Mouse (Mus musculus): ENCODE measurements around the gene Ccs. TPM values are rescaled to one million over a fixed set of nuclear protein-coding genes. Genes with fewer than 3 reads are reported as not detected.

Gene Ccs
- total and polyA plus RNA-seq, 3 experiments = 23.1 to 28.5 (median 27.3) TPM

DNA sequence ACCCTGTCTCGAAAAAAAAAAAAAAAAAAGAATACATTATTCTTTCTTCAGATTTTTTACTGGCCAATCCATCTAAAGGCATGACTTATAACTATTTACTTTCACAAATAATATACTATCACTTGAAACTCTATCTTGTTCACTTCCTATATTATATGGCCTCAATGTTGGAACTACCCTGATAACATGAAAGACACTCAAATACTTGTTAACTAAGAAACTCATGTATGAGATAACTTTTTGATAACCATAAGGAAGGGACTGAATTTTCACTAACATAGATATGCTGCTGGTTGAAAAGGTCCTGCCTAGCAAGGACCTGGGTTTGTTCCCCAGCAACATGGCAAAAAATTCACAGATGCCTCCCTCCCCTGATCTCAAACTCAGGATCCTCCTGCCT lies 43.2 kb downstream of the Ccs start:
- Histone ChIP-seq H3K9ac (ENCODE audit: low read depth, low read length) (no peak overlapping the region), H3K4me3 (no peak overlapping the region), H3K27ac (no peak overlapping the region), H3K4me1 (ENCODE audit: control insufficient read depth, insufficient read depth, low read length) (peaks cover 1% of the 10 kb centered on the region), H3K36me3 (ENCODE audit: control insufficient read depth, insufficient read depth, low read length) (peaks cover 12% of the 10 kb centered on the region), H3K27me3 (ENCODE audit: control insufficient read depth, insufficient read depth, low read length) (no peaks in the 10 kb centered on the region), H3K79me2 (replicated peaks; ENCODE audit: control insufficient read depth, insufficient read depth, low read length) (peaks cover 5% of the 10 kb centered on the region)
- no peak for TF ChIP-seq CTCF (IDR thresholded peaks at IDR 0.05)
- TF ChIP-seq POLR2A (IDR thresholded peaks at IDR 0.05; ENCODE audit: insufficient read depth, low read depth, low read length) = no peak
- TF ChIP-seq EP300 (IDR thresholded peaks at IDR 0.05; ENCODE audit: insufficient read depth, low read depth, low read length) = no peak
- 84% methylated on average over 1 of the region's 1 CpGs for WGBS
- intact Hi-C loops (cut with DNase I) = loop anchor here (2.0 kb wide), 1 partner anchor 13 kb away; no protein-coding TSS in a partner anchor
- no peak for DNase-seq

- DNase-seq = peak; percentile 93 to 98
- Histone ChIP-seq H3K36me3 (ENCODE audit: control insufficient read depth, insufficient read depth, low read length) (peaks cover 27% of the 10 kb centered on the region), H3K27ac (peak within 1 kb of the TSS; percentile 84), H3K4me3 (peak within 1 kb of the TSS; percentile 97), H3K9ac (ENCODE audit: low read depth, low read length) (peak within 1 kb of the TSS; percentile 60), H3K4me1 (ENCODE audit: control insufficient read depth, insufficient read depth, low read length) (peaks cover 4% of the 10 kb centered on the region), H3K79me2 (replicated peaks; ENCODE audit: control insufficient read depth, insufficient read depth, low read length) (peaks cover 8% of the 10 kb centered on the region), H3K27me3 (ENCODE audit: control insufficient read depth, insufficient read depth, low read length) (no peaks in the 10 kb centered on the region)
- under 1% methylated on average over 31 of the region's 31 CpGs for WGBS
- TF ChIP-seq EP300 (IDR thresholded peaks at IDR 0.05; ENCODE audit: insufficient read depth, low read depth, low read length) (no peak), POLR2A (IDR thresholded peaks at IDR 0.05; ENCODE audit: insufficient read depth, low read depth, low read length) (peak; percentile 86; the same call in 1 of the 2 replicates)
- intact Hi-C loops (cut with DNase I) = loop anchor here (2.0 to 5.0 kb wide), 2 partner anchors 15 to 37 kb away; partner anchors contain the start of gene Rbm4b
Observed at GRCm38 (mm10) chr19:4793831-4794422, 45.2 kb downstream of the Ccs start, which contains the start of gene Rbm4. Rbm4 (minus strand) TSS chr19:4793901.

DNA sequence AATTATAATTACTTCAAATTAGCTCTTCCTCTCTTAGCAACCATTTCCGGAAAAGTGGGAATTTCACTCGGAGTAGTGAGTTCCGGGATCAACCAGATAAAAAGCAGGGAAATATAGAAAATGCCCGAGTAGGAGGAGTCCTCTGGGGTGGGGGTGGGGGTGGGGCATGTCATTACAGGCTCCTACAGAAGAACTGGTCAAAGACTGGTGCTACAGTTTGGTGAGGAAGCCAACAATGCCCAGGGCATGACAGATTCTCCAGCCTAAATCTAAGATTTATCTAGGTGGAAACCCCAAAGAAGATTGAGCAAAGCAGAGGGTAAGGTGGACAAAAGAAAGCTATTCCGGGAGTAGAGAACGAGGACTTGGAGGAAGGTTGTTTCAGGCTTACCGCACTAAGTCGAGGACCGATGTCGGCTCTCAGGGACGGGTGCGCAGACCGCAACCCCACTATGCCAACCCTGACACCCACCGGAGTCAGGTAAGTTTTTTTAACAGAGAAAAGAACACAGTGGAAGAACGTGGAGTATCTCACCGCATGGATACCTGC lies 45.8 kb downstream of the Ccs start:
- WGBS = under 1% methylated on average over 16 of the region's 16 CpGs
- peaks cover 31% of the 10 kb centered on the region for H3K36me3 ChIP-seq (ENCODE audit: control insufficient read depth, insufficient read depth, low read length)

DNA sequence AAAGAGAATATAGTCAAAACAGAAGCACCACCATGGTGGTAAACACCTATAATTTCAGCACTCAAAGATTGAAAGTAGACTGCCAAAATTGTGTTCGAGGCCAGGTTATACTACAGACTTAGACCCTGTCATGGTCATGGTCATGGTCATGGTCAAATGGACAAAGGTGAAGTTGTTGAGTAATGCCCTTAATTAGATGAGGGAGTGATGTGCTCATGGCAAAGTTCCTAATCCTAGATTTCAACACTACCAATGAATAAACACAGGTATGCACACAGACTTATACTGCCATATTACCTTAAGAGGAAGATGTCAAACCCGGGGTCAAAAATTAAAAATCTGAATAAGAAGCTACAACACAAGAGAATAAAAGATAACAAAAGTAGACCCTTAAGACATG lies 52.8 kb downstream of the Ccs start:
- 91% methylated on average over 2 of the region's 2 CpGs for WGBS
- Histone ChIP-seq H3K79me2 (replicated peaks; ENCODE audit: control insufficient read depth, insufficient read depth, low read length) (peaks cover 16% of the 10 kb centered on the region), H3K9ac (ENCODE audit: low read depth, low read length) (no peak overlapping the region), H3K4me3 (no peak overlapping the region), H3K4me1 (ENCODE audit: control insufficient read depth, insufficient read depth, low read length) (peaks cover 8% of the 10 kb centered on the region), H3K36me3 (ENCODE audit: control insufficient read depth, insufficient read depth, low read length) (peaks cover 70% of the 10 kb centered on the region), H3K27me3 (ENCODE audit: control insufficient read depth, insufficient read depth, low read length) (no peaks in the 10 kb centered on the region), H3K27ac (no peak overlapping the region)
- no peak for TF ChIP-seq POLR2A (IDR thresholded peaks at IDR 0.05; ENCODE audit: insufficient read depth, low read depth, low read length)
- no peak for DNase-seq
- intact Hi-C loops (cut with DNase I) = no loop called here

More for the DNA sequence above, 45.8 kb downstream of the Ccs start:
- Histone ChIP-seq H3K9ac (ENCODE audit: low read depth, low read length) (peak overlapping the region; percentile 60), H3K4me3 (peak overlapping the region; percentile 97), H3K27ac (peak overlapping the region; percentile 84), H3K79me2 (replicated peaks; ENCODE audit: control insufficient read depth, insufficient read depth, low read length) (peaks cover 8% of the 10 kb centered on the region), H3K27me3 (ENCODE audit: control insufficient read depth, insufficient read depth, low read length) (no peaks in the 10 kb centered on the region), H3K4me1 (ENCODE audit: control insufficient read depth, insufficient read depth, low read length) (peaks cover 4% of the 10 kb centered on the region)
- intact Hi-C loops (cut with DNase I) = loop anchor here (5.0 kb wide), 1 partner anchor 36 kb away; the partner anchor contains the start of gene Rbm4b
- DNase-seq = no peak
- no peak; the same call in 1 of the 2 replicates for TF ChIP-seq POLR2A (IDR thresholded peaks at IDR 0.05; ENCODE audit: insufficient read depth, low read depth, low read length)
- TF ChIP-seq CTCF (IDR thresholded peaks at IDR 0.05) = no peak

DNA sequence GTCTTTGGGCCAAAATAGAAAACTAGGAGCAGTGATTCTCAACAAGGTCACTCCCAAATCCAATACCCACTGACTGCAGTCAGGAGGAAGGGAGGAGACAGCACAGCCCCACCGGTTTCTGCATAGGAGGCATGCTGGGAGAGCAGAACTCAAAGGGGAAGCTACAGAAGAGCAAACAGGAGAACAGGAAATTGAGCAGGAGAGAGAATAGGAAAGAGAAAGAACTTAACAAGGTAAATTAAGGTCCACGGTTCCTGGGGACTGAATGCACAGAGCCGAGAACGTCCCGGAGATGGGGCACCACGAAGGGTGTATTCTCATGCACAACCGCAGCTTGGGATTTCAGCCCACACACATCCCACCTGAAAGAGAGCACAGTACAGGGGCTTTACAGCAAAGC lies 53.9 kb downstream of the Ccs start:
- no peak for DNase-seq
- Histone ChIP-seq H3K4me1 (ENCODE audit: control insufficient read depth, insufficient read depth, low read length) (peaks cover 10% of the 10 kb centered on the region), H3K27me3 (ENCODE audit: control insufficient read depth, insufficient read depth, low read length) (no peaks in the 10 kb centered on the region), H3K27ac (no peak overlapping the region), H3K9ac (ENCODE audit: low read depth, low read length) (no peak overlapping the region), H3K79me2 (replicated peaks; ENCODE audit: control insufficient read depth, insufficient read depth, low read length) (peaks cover 14% of the 10 kb centered on the region), H3K36me3 (ENCODE audit: control insufficient read depth, insufficient read depth, low read length) (peaks cover 68% of the 10 kb centered on the region), H3K4me3 (no peak overlapping the region)
- WGBS = 65% methylated on average over 7 of the region's 7 CpGs
- intact Hi-C loops (cut with DNase I) = no loop called here
- TF ChIP-seq EP300 (IDR thresholded peaks at IDR 0.05; ENCODE audit: insufficient read depth, low read depth, low read length) = no peak
- TF ChIP-seq CTCF (IDR thresholded peaks at IDR 0.05) = no peak
- no peak for TF ChIP-seq POLR2A (IDR thresholded peaks at IDR 0.05; ENCODE audit: insufficient read depth, low read depth, low read length)

DNA sequence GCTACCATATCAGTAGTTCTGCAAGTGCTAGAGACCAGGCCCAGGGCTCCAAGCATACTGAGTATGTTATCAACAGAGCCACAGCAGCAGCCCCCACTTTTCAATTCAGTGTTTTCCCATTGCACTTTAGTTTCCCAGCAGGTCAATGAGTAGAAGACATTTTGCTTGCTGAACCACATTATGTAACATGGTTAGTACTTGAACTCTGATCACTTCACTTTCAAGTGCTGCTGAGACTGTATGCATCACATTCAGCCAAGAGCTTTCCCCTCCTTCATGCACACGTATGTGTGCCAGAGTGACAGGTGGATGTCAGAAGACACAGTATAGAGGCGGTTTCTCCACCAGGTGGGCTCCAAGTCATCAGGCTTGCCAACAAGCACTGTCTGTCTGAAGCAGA lies 56.2 kb downstream of the Ccs start:
- intact Hi-C loops (cut with DNase I) = no loop called here
- 69% methylated on average over 2 of the region's 2 CpGs for WGBS
- no peak overlapping the region for H3K27ac ChIP-seq
- H3K4me3 ChIP-seq = no peak overlapping the region
- DNase-seq = no peak
- no peak overlapping the region for H3K9ac ChIP-seq (ENCODE audit: low read depth, low read length)
- H3K79me2 ChIP-seq (replicated peaks; ENCODE audit: control insufficient read depth, insufficient read depth, low read length) = peaks cover 11% of the 10 kb centered on the region
- peaks cover 69% of the 10 kb centered on the region for H3K36me3 ChIP-seq (ENCODE audit: control insufficient read depth, insufficient read depth, low read length)
- H3K27me3 ChIP-seq (ENCODE audit: control insufficient read depth, insufficient read depth, low read length) = no peaks in the 10 kb centered on the region
- TF ChIP-seq POLR2A (IDR thresholded peaks at IDR 0.05; ENCODE audit: insufficient read depth, low read depth, low read length) (no peak), EP300 (IDR thresholded peaks at IDR 0.05; ENCODE audit: insufficient read depth, low read depth, low read length) (no peak), CTCF (IDR thresholded peaks at IDR 0.05) (no peak)
- H3K4me1 ChIP-seq (ENCODE audit: control insufficient read depth, insufficient read depth, low read length) = peaks cover 9% of the 10 kb centered on the region

Other genes starting within 250 kb of the Ccs start
- 1 to 10 TPM; 7.7 to 9.4 TPM for gene Lrfn4, start 223.7 kb downstream of the Ccs start, total RNA-seq (2021)
- gene Lrfn4, start 223.7 kb downstream of the Ccs start, polyA plus RNA-seq (2012; rRNA removed) = 12.4 and 15.3 TPM in 2 replicates
- 1 to 10 TPM; 7.1 to 8.7 TPM for gene Rce1, start 213.7 kb downstream of the Ccs start, total RNA-seq (2021)
- 35.7 and 37.3 TPM in 2 replicates for gene Rce1, start 213.7 kb downstream of the Ccs start, polyA plus RNA-seq (2012; rRNA removed)
- not detected for gene Gm960, start 140.7 kb downstream of the Ccs start, total RNA-seq (2021)
- not detected in 2 replicates for gene Gm960, start 140.7 kb downstream of the Ccs start, polyA plus RNA-seq (2012; rRNA removed)
- gene Sptbn2, start 128.2 kb downstream of the Ccs start, total RNA-seq (2021) = under 1 TPM; 0.23 to 0.27 TPM
- gene Sptbn2, start 128.2 kb downstream of the Ccs start, polyA plus RNA-seq (2012; rRNA removed) = 0.18 and 0.20 TPM in 2 replicates
- 1 to 10 TPM; 6.3 to 6.5 TPM for gene Rbm4b, start 82.8 kb downstream of the Ccs start, total RNA-seq (2021)
- 5.1 and 6.9 TPM in 2 replicates for gene Rbm4b, start 82.8 kb downstream of the Ccs start, polyA plus RNA-seq (2012; rRNA removed)
- gene Rbm4, start 45.4 kb downstream of the Ccs start, total RNA-seq (2021) = 10 to 100 TPM; 39.4 to 46.3 TPM
- gene Rbm4, start 45.4 kb downstream of the Ccs start, polyA plus RNA-seq (2012; rRNA removed) = 39.2 and 63.1 TPM in 2 replicates
- gene Gm21992, start 27.7 kb downstream of the Ccs start, total RNA-seq (2021) = 10 to 100 TPM in 1 of 2 experiments, 1 to 10 TPM in 1; 8.0 to 16.9 TPM
- 9.3 and 18.4 TPM in 2 replicates for gene Gm21992, start 27.7 kb downstream of the Ccs start, polyA plus RNA-seq (2012; rRNA removed)
- 10 to 100 TPM; 19.5 to 25.4 TPM for gene Rbm14, start 27.7 kb downstream of the Ccs start, total RNA-seq (2021)
- 16.2 and 17.2 TPM in 2 replicates for gene Rbm14, start 27.7 kb downstream of the Ccs start, polyA plus RNA-seq (2012; rRNA removed)
- not detected for gene Ccdc87, start within 50 bp of the Ccs start, total RNA-seq (2021)
- 0.16 TPM in 1 of 2 replicates, not detected in the other for gene Ccdc87, start within 50 bp of the Ccs start, polyA plus RNA-seq (2012; rRNA removed)
- gene Ctsf, start 15.8 kb upstream of the Ccs start, total RNA-seq (2021) = 10 to 100 TPM; 66.6 to 80.6 TPM
- gene Ctsf, start 15.8 kb upstream of the Ccs start, polyA plus RNA-seq (2012; rRNA removed) = 80.8 and 80.9 TPM in 2 replicates
- under 1 TPM; 0.39 TPM for gene Actn3, start 38.6 kb upstream of the Ccs start, total RNA-seq (2021)
- 0.57 and 0.76 TPM in 2 replicates for gene Actn3, start 38.6 kb upstream of the Ccs start, polyA plus RNA-seq (2012; rRNA removed)
- 1 to 10 TPM; 2.3 to 3.0 TPM for gene Zdhhc24, start 39.3 kb upstream of the Ccs start, total RNA-seq (2021)
- 7.8 and 7.9 TPM in 2 replicates for gene Zdhhc24, start 39.3 kb upstream of the Ccs start, polyA plus RNA-seq (2012; rRNA removed)
- 1 to 10 TPM; 3.5 to 4.5 TPM for gene Bbs1, start 67.3 kb upstream of the Ccs start, total RNA-seq (2021)
- gene Bbs1, start 67.3 kb upstream of the Ccs start, polyA plus RNA-seq (2012; rRNA removed) = 2.3 and 3.9 TPM in 2 replicates
- 10 to 100 TPM; 12.7 to 16.3 TPM for gene Dpp3, start 89.0 kb upstream of the Ccs start, total RNA-seq (2021)
- gene Dpp3, start 89.0 kb upstream of the Ccs start, polyA plus RNA-seq (2012; rRNA removed) = 36.1 and 41.0 TPM in 2 replicates
- gene Peli3, start 103.8 kb upstream of the Ccs start, total RNA-seq (2021) = 1 to 10 TPM; 2.4 to 2.5 TPM
- gene Peli3, start 103.8 kb upstream of the Ccs start, polyA plus RNA-seq (2012; rRNA removed) = 1.9 and 2.5 TPM in 2 replicates
- gene Mrpl11, start 122.8 kb upstream of the Ccs start, total RNA-seq (2021) = 10 to 100 TPM; 61.0 to 67.4 TPM
- 45.2 and 48.5 TPM in 2 replicates for gene Mrpl11, start 122.8 kb upstream of the Ccs start, polyA plus RNA-seq (2012; rRNA removed)
- not detected for gene Npas4, start 151.0 kb upstream of the Ccs start, total RNA-seq (2021)
- gene Npas4, start 151.0 kb upstream of the Ccs start, polyA plus RNA-seq (2012; rRNA removed) = 0.41 and 0.62 TPM in 2 replicates
- 10 to 100 TPM; 10.8 to 11.4 TPM for gene Slc29a2, start 184.5 kb upstream of the Ccs start, total RNA-seq (2021)
- gene Slc29a2, start 184.5 kb upstream of the Ccs start, polyA plus RNA-seq (2012; rRNA removed) = 35.7 and 42.8 TPM in 2 replicates
- gene B4gat1, start 199.5 kb upstream of the Ccs start, total RNA-seq (2021) = 10 to 100 TPM; 43.2 to 43.8 TPM
- gene B4gat1, start 199.5 kb upstream of the Ccs start, polyA plus RNA-seq (2012; rRNA removed) = 43.2 and 48.8 TPM in 2 replicates
- 1 to 10 TPM; 1.3 to 2.3 TPM for gene AC124502.3, start 199.6 kb upstream of the Ccs start, total RNA-seq (2021)
- gene AC124502.3, start 199.6 kb upstream of the Ccs start, polyA plus RNA-seq (2012; rRNA removed) = 0.08 and 0.15 TPM in 2 replicates
- gene Brms1, start 202.0 kb upstream of the Ccs start, total RNA-seq (2021) = 10 to 100 TPM; 14.3 to 16.9 TPM
- gene Brms1, start 202.0 kb upstream of the Ccs start, polyA plus RNA-seq (2012; rRNA removed) = 17.0 and 18.1 TPM in 2 replicates
- gene Rin1, start 211.1 kb upstream of the Ccs start, total RNA-seq (2021) = 1 to 10 TPM; 1.2 to 1.8 TPM
- gene Rin1, start 211.1 kb upstream of the Ccs start, polyA plus RNA-seq (2012; rRNA removed) = 2.1 and 3.0 TPM in 2 replicates
- gene Cd248, start 228.7 kb upstream of the Ccs start, total RNA-seq (2021) = 10 to 100 TPM in 1 of 2 experiments, 1 to 10 TPM in 1; 9.3 to 12.2 TPM
- gene Cd248, start 228.7 kb upstream of the Ccs start, polyA plus RNA-seq (2012; rRNA removed) = 18.1 and 20.0 TPM in 2 replicates
- gene Tmem151a, start 246.2 kb upstream of the Ccs start, total RNA-seq (2021) = 1 to 10 TPM; 2.6 to 2.8 TPM
- 1.9 and 3.3 TPM in 2 replicates for gene Tmem151a, start 246.2 kb upstream of the Ccs start, polyA plus RNA-seq (2012; rRNA removed)
- gene Yif1a, start 249.2 kb upstream of the Ccs start, total RNA-seq (2021) = 100 to 1,000 TPM in 1 of 2 experiments, 10 to 100 TPM in 1; 90.8 to 108 TPM
- 242 and 247 TPM in 2 replicates for gene Yif1a, start 249.2 kb upstream of the Ccs start, polyA plus RNA-seq (2012; rRNA removed)